Mouse (Mus musculus) liver, embryonic 12.5 days (tissue): ENCODE measurements around the gene Sptbn2. TPM values are rescaled to one million over a fixed set of nuclear protein-coding genes. Genes with fewer than 3 reads are reported as not detected.
A peak's percentile ranks its signal among the peaks of the same experiment; 100 is the strongest.

Experiments used
- ATAC-seq: fragments of 200-750 bp; cut with Nextera tagmentation; 2 replicates; pipeline ENCODE4 v1.8.0; 2017; ENCODE audit warnings: moderate number of reproducible peaks, mild to moderate bottlenecking, moderate library complexity
- H3K27ac ChIP-seq: fragments of 300-500 bp; sonication (generic); 2 replicates; pipeline ENCODE4 v1.5.1; 2016; ENCODE audit warnings: mild to moderate bottlenecking
- H3K27me3 ChIP-seq: fragments of 300-500 bp; sonication (generic); replicated peaks from 2 replicates; pipeline ENCODE4 v1.6.1; 2016; ENCODE audit warnings: mild to moderate bottlenecking, moderate library complexity
- H3K36me3 ChIP-seq: fragments of 300-500 bp; sonication (generic); 2 replicates; pipeline ENCODE4 v1.6.1; 2016; ENCODE audit warnings: mild to moderate bottlenecking, moderate library complexity
- H3K4me1 ChIP-seq: fragments of 300-500 bp; sonication (generic); 2 replicates; pipeline ENCODE4 v1.6.1; 2016
- H3K4me2 ChIP-seq: fragments of 300-500 bp; sonication (generic); 2 replicates; pipeline ENCODE4 v1.6.1; 2016; ENCODE audit warnings: mild to moderate bottlenecking, moderate library complexity
- H3K4me3 ChIP-seq: fragments of 300-500 bp; sonication (generic); 2 replicates; pipeline ENCODE4 v1.5.1; 2016; ENCODE audit warnings: mild to moderate bottlenecking, moderate library complexity
- H3K9ac ChIP-seq: fragments of 300-500 bp; sonication (generic); 2 replicates; pipeline ENCODE4 v1.6.1; 2016; ENCODE audit warnings: mild to moderate bottlenecking, moderate library complexity
- H3K9me3 ChIP-seq: fragments of 300-500 bp; sonication (generic); replicated peaks from 2 replicates; pipeline ENCODE4 v1.6.1; 2016; ENCODE audit warnings: mild to moderate bottlenecking, moderate library complexity
- WGBS: fragments of 180-500 bp; shearing (Covaris S2); methylation state at CpG from one replicate; pipeline ENCODE4 v1.1.7; 2016; ENCODE audit not compliant: insufficient replicate concordance; 5-methylcytosine and 5-hydroxymethylcytosine counted together
- polyA plus RNA-seq: library from polyadenylated mRNA; unstranded; fragments of >200 nt; fragmentation: Nextera tagmentation; extraction: Ambion mirVana; gene quantifications from 2 replicates; pipeline ENCODE4 v1.2.1, GENCODE M21; 2016

The Sptbn2 gene
- polyA plus RNA-seq, 1 experiment from 2014 or later: 0.14 TPM

GRCm38 (mm10) chr19:4793831-4794422, 83.0 kb downstream of the Sptbn2 start, which contains the start of gene Rbm4:
TSS of gene Rbm4 (minus strand) at chr19:4793901.
- peaks cover 76% of the 10 kb centered on the region for H3K4me1 ChIP-seq
- H3K4me2 ChIP-seq: peak within 1 kb of the TSS; percentile 88
- peak; percentile 97 for ATAC-seq
- WGBS: under 1% methylated on average over 31 of the region's 31 CpGs
- H3K4me3 ChIP-seq: peak within 1 kb of the TSS; percentile 79
- H3K27me3 ChIP-seq: no peaks in the 10 kb centered on the region
- peak within 1 kb of the TSS; percentile 81 for H3K9ac ChIP-seq
- peak within 1 kb of the TSS; percentile 89 for H3K27ac ChIP-seq
- H3K9me3 ChIP-seq: no peaks in the 10 kb centered on the region
- H3K36me3 ChIP-seq: peaks cover 67% of the 10 kb centered on the region

- H3K27me3 ChIP-seq: no peaks in the 10 kb centered on the region
- no peak overlapping the region for H3K9ac ChIP-seq
- H3K4me3 ChIP-seq: no peak overlapping the region
- H3K4me2 ChIP-seq: no peak overlapping the region
- H3K27ac ChIP-seq: peak overlapping the region; percentile 58
- H3K4me1 ChIP-seq: peaks cover 60% of the 10 kb centered on the region
- H3K36me3 ChIP-seq: peaks cover 68% of the 10 kb centered on the region
- 56% methylated on average over 1 of the region's 1 CpGs for WGBS
- ATAC-seq: no peak
- no peaks in the 10 kb centered on the region for H3K9me3 ChIP-seq
Observed at GRCm38 (mm10) chr19:4795929-4796328, 85.0 kb downstream of the Sptbn2 start.

GRCm38 (mm10) chr19:4797846-4798245, 86.9 kb downstream of the Sptbn2 start:
- H3K27me3 ChIP-seq: no peaks in the 10 kb centered on the region
- peaks cover 43% of the 10 kb centered on the region for H3K4me1 ChIP-seq
- no peak overlapping the region for H3K4me3 ChIP-seq
- ATAC-seq: no peak
- H3K9me3 ChIP-seq: no peaks in the 10 kb centered on the region
- 90% methylated on average over 2 of the region's 2 CpGs for WGBS
- 0 out of 2 replicates have a peak overlapping the region, but pooled peaks have one; percentile 28 for H3K27ac ChIP-seq
- H3K36me3 ChIP-seq: peaks cover 70% of the 10 kb centered on the region
- no peak overlapping the region for H3K4me2 ChIP-seq
- no peak overlapping the region for H3K9ac ChIP-seq

GRCm38 (mm10) chr19:4799083-4799482, 88.1 kb downstream of the Sptbn2 start:
- Histone ChIP-seq H3K4me3 (no peak overlapping the region), H3K27me3 (no peaks in the 10 kb centered on the region), H3K27ac (no peak overlapping the region), H3K4me2 (no peak overlapping the region), H3K9ac (no peak overlapping the region), H3K36me3 (peaks cover 82% of the 10 kb centered on the region), H3K4me1 (peaks cover 51% of the 10 kb centered on the region), H3K9me3 (no peaks in the 10 kb centered on the region)
- WGBS: 90% methylated on average over 5 of the region's 5 CpGs
- no peak for ATAC-seq

Other genes starting within 250 kb of the Sptbn2 start
- 0.35 and 0.42 TPM in 2 replicates for gene Syt12, start 233.7 kb upstream of the Sptbn2 start, polyA plus RNA-seq
- not detected in 2 replicates for gene 2010003K11Rik, start 212.6 kb upstream of the Sptbn2 start, polyA plus RNA-seq
- gene Pcx, start 200.7 kb upstream of the Sptbn2 start, polyA plus RNA-seq: 34.3 and 34.8 TPM in 2 replicates
- gene Lrfn4, start 95.5 kb upstream of the Sptbn2 start, polyA plus RNA-seq: 2.6 and 2.7 TPM in 2 replicates
- 35.9 and 39.3 TPM in 2 replicates for gene Rce1, start 85.5 kb upstream of the Sptbn2 start, polyA plus RNA-seq
- 0.43 and 1.1 TPM in 2 replicates for gene Gm960, start 12.5 kb upstream of the Sptbn2 start, polyA plus RNA-seq
- gene Rbm4b, start 45.3 kb downstream of the Sptbn2 start, polyA plus RNA-seq: 22.7 and 24.0 TPM in 2 replicates
- 30.7 and 32.6 TPM in 2 replicates for gene Rbm4, start 82.7 kb downstream of the Sptbn2 start, polyA plus RNA-seq
- gene Gm21992, start 100.4 kb downstream of the Sptbn2 start, polyA plus RNA-seq: 18.1 and 18.9 TPM in 2 replicates
- 62.0 and 63.5 TPM in 2 replicates for gene Rbm14, start 100.5 kb downstream of the Sptbn2 start, polyA plus RNA-seq
- 40.3 and 43.6 TPM in 2 replicates for gene Ccs, start 128.2 kb downstream of the Sptbn2 start, polyA plus RNA-seq
- not detected in 2 replicates for gene Ccdc87, start 128.2 kb downstream of the Sptbn2 start, polyA plus RNA-seq
- gene Ctsf, start 144.0 kb downstream of the Sptbn2 start, polyA plus RNA-seq: 13.1 and 17.8 TPM in 2 replicates
- 0.79 and 0.82 TPM in 2 replicates for gene Actn3, start 166.7 kb downstream of the Sptbn2 start, polyA plus RNA-seq
- 13.9 and 15.9 TPM in 2 replicates for gene Zdhhc24, start 167.5 kb downstream of the Sptbn2 start, polyA plus RNA-seq
- 1.6 and 1.8 TPM in 2 replicates for gene Bbs1, start 195.5 kb downstream of the Sptbn2 start, polyA plus RNA-seq
- 76.7 and 83.3 TPM in 2 replicates for gene Dpp3, start 217.1 kb downstream of the Sptbn2 start, polyA plus RNA-seq
- 0.20 and 0.44 TPM in 2 replicates for gene Peli3, start 232.0 kb downstream of the Sptbn2 start, polyA plus RNA-seq